Mouse (Mus musculus) layer of hippocampus, adult 2 months (tissue): ENCODE data around the gene Gm21865. TPM values are rescaled to one million over a fixed set of nuclear protein-coding genes. Genes with fewer than 3 reads are reported as not detected.
"Not testable (repeated sequence)": the region's sequence is repeated elsewhere in the genome, so short reads cannot be mapped to it uniquely, and the experiment has no call there.

Source experiments
- DNase-seq, 2 experiments: peaks; one replicate each; pipeline ENCODE4 v3.0.0; 2022; ENCODE audit warnings: low spot score in 2 of 2
- H3K27ac ChIP-seq: fragments of 200-600 bp; 2 replicates; pipeline ENCODE4 v1.8.1; 2022
- H3K4me3 ChIP-seq: fragments of 200-600 bp; 2 replicates; pipeline ENCODE4 v1.8.1; 2022; ENCODE audit warnings: mild to moderate bottlenecking
- long read RNA-seq, 2 experiments: library from polyadenylated mRNA; stranded (forward); transcript quantifications; one replicate each; pipeline ENCODE4 v2.0.0; 2021; ENCODE audit warnings: borderline mapping rate in 2 of 2
- total RNA-seq, 2 experiments: library from RNA; stranded (reverse); gene quantifications; 2 replicates each; pipeline ENCODE4 v1.2.3; 2021

The Gm21865 gene
- not detected for total RNA-seq
- long read RNA-seq, experiment 1, result 0 reads
- long read RNA-seq, experiment 2, result 0 reads

DNA sequence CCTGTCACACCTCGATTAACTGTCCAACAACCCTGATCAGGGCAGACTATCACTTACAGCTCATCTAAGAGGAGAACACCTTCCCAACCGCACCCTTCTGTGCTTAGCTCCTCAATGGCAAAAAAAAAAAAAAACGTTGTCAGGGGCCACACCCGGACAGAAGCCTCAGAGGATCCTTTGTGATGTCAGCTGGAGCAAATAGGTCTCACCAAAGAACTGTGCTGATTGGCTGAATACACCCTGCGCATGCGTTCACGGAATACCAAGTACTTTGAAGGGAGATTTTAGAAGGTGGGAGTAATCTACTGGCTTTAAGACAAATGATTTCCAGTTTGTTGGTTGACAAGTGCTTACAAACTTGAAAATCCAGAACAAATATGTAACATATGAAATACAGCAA lies at the start of gene Gm21865:
Gene Gm21865, minus strand, starts transcription at position 101 of the 400 bp plus-strand sequence.
- not testable (repeated sequence) for H3K4me3 ChIP-seq, H3K27ac ChIP-seq, DNase-seq

Other genes with a start within 250 kb of the Gm21865 start
- gene Gm21882, start 64.6 kb upstream of the Gm21865 start, total RNA-seq, result not detected